Mouse (Mus musculus): ENCODE results near the gene Ak2.
A peak's percentile ranks its signal among the peaks of the same experiment; 100 is the strongest.

The Ak2 gene

GRCm38 (mm10) chr4:128991500-128992008 is at the start of gene Ak2:
Ak2 (plus strand) TSS chr4:128991958.
- no peak for DNase-seq

- no peak for DNase-seq
Measured at GRCm38 (mm10) chr4:128942346-128942745, 49.4 kb upstream of the Ak2 start.

GRCm38 (mm10) chr4:128946736-128947135 is 45.0 kb upstream of the Ak2 start:
- no peak for DNase-seq

GRCm38 (mm10) chr4:128947326-128947933 is 44.3 kb upstream of the Ak2 start:
- DNase-seq = peak in 1 of 2 experiments; percentile 43

GRCm38 (mm10) chr4:128948137-128948674 is 43.6 kb upstream of the Ak2 start:
- DNase-seq = peak; percentile 60 to 76

GRCm38 (mm10) chr4:128949470-128950005 is 42.2 kb upstream of the Ak2 start:
- DNase-seq = no peak

- DNase-seq = peak in 1 of 2 experiments; percentile 32
Measured at GRCm38 (mm10) chr4:128950461-128950860, 41.3 kb upstream of the Ak2 start.

GRCm38 (mm10) chr4:128953851-128954250 is 37.9 kb upstream of the Ak2 start:
- DNase-seq = no peak

- DNase-seq = peak; percentile 52 to 69
Measured at GRCm38 (mm10) chr4:128957155-128957911, 34.4 kb upstream of the Ak2 start.

GRCm38 (mm10) chr4:128958156-128958555 is 33.6 kb upstream of the Ak2 start:
- DNase-seq = no peak

- no peak for DNase-seq
Measured at GRCm38 (mm10) chr4:128958849-128959248, 32.9 kb upstream of the Ak2 start.

GRCm38 (mm10) chr4:128959676-128960075 is 32.1 kb upstream of the Ak2 start:
- peak; percentile 26 to 33 for DNase-seq

GRCm38 (mm10) chr4:128961301-128962028 is 30.3 kb upstream of the Ak2 start:
- peak in 1 of 2 experiments; percentile 31 for DNase-seq

GRCm38 (mm10) chr4:128962029-128962925 is 29.5 kb upstream of the Ak2 start, which contains the start of gene Azin2:
Azin2 (minus strand) TSS chr4:128962442.
- peak; percentile 95 to 98 for DNase-seq

- no peak for DNase-seq
Measured at GRCm38 (mm10) chr4:128962926-128963290, 28.9 kb upstream of the Ak2 start.

GRCm38 (mm10) chr4:128966751-128967150 is 25.0 kb upstream of the Ak2 start:
- DNase-seq = no peak

- DNase-seq = no peak
Measured at GRCm38 (mm10) chr4:128969081-128969480, 22.7 kb upstream of the Ak2 start.

GRCm38 (mm10) chr4:128969607-128970416 is 21.9 kb upstream of the Ak2 start:
- DNase-seq = no peak

- DNase-seq = no peak
Measured at GRCm38 (mm10) chr4:128970417-128970807, 21.3 kb upstream of the Ak2 start.

- peak; percentile 86 to 93 for DNase-seq
Measured at GRCm38 (mm10) chr4:128971065-128971694, 20.6 kb upstream of the Ak2 start.

Measured in cerebellum, postnatal 25 days (tissue).